Mouse (Mus musculus): ENCODE data around the gene Nfe2l2.

Gene Nfe2l2

DNA sequence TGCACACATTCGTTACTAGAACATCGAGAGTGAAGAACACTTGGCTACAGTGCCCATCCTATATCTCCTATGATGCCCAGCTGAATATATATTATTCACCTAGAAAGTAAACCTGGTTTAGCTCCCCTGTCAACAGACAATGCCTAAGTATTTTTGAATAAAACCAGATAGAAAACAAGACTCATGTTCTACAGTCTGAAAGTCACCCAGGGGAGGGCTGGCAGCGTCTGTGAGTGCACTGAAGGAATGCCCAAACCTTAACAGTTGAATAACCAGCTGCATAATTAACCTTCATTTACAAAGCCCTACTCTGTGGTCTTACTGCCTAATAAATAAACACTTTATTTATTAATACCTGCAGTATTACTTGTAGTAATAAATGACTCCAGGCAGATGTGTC, 19.9 kb downstream of the Nfe2l2 start:
- DNase-seq (ENCODE audit: low spot score) = no peak

DNA sequence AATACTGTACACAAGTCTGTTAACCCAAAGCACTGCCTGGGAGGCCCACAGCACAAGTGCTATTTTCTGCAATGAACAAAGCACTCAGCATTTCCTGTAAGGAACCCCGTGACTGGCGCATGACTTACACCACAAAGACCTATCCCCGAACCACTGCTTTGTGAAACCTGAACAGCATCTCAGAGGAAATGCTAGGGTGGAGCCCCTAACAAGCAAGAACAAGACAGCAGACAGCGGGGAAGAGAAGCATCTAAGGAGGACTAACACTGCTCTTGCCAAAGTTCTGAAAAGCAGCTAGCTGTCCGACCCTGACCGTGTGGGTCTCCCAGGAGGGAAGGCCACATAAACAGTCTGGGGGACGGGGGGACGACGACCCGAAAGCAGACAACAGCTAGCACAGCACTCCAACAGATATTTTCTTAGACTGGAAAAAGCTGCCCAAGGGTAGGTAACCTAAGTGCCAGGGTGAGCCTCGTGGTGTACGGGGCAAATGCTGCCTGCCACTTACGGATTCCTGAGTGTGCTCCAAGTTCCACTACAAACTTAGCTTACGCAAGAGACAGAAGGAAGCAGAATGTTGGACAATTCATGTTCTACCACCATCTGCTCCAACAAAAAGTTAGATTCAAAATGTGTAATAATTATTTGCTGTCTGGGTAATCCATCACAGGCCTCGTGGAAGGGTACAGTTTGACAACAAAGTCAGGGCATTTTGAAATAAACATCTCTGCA, 21.3 kb downstream of the Nfe2l2 start:
- peak; percentile 34 for DNase-seq (ENCODE audit: low spot score)

DNA sequence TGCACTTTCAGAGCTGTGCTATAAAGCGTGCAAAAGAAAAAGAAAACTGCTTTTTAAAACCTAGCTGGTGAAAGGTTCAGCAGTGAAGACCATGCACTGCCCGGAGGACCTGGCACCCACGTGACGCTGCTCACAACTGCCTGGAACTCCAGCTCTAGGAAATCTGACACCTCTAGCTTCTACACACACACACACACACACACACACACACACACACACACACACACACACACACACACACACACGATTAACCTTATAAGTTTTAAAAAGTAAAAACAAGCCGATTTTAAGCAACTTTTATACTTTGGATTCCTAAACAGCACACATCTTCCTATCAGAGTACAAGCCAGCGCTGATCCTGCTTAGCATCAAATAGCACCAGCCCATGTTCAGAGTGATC, 23.0 kb downstream of the Nfe2l2 start:
- DNase-seq (ENCODE audit: low spot score) = no peak

DNA sequence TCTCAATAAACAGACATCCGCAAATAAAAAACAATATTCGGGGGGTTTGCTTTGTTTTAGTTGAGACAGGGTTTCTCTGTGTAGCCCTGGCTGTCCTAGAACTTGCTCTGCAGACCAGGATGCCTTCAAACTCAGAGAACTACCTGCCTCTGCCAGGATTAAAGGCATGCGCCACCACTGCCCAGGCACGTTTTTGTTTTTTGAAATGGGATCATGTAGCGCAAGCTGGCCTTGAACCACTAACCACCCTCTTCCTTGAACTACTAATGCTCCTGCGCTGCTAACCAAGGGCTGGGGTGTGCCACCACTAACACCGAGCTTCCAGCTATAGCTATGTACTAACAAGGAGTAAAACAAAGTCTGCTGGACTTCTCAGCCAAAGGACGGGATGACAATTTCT, 24.5 kb downstream of the Nfe2l2 start:
- no peak for DNase-seq (ENCODE audit: low spot score)

DNA sequence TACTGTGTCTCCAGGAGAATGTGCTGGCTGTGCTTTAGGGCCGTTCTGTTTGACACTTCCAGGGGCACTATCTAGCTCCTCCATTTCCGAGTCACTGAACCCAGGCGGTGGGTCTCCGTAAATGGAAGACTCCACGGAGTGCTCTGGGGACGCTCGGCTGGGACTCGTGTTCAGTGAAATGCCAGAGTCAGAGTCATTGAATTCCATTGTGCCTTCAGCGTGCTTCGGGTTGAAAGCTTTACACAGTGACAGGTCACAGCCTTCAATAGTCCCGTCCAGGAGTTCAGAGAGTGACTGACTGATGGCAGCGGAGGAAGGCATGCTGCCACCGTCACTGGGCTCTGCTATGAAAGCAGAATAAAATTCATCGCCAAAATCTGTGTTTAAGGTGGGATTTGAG, 27.9 kb downstream of the Nfe2l2 start:
- DNase-seq (ENCODE audit: low spot score) = no peak

DNA sequence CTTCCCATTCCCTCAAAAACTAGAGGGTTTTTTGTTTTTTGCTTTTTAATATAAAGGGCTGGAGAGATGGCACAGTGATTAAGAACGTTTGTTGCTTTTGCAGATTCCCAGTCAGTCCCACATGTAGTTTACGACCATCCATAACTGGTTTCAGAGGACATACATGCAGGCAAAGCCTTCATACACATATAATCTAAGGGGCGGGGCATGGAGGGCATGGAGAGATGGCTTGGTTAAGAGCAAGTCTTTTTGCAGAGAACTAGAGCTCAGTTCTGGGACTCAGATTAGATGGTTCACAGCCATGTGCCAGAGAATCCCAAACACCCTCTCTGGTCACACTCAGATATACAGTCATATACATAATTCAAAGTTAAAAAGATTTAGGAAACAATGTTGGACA, 31.9 kb downstream of the Nfe2l2 start:
- DNase-seq (ENCODE audit: low spot score) = no peak

DNA sequence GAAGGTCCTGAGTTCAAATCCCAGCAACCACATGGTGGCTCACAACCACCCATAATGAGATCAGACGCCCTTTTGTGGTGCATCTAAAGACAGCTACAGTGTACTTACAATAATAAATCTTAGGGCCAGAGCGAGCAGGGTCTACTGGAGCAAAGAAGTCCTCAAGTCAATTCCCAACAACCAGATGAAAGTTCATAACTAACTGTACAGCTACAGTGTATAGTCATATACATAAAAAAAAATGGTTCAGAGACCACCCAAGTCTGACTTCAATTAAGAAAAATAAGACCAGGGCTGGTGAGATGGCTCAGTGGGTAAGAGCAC, 33.1 kb downstream of the Nfe2l2 start:
- DNase-seq (ENCODE audit: low spot score) = no peak

DNA sequence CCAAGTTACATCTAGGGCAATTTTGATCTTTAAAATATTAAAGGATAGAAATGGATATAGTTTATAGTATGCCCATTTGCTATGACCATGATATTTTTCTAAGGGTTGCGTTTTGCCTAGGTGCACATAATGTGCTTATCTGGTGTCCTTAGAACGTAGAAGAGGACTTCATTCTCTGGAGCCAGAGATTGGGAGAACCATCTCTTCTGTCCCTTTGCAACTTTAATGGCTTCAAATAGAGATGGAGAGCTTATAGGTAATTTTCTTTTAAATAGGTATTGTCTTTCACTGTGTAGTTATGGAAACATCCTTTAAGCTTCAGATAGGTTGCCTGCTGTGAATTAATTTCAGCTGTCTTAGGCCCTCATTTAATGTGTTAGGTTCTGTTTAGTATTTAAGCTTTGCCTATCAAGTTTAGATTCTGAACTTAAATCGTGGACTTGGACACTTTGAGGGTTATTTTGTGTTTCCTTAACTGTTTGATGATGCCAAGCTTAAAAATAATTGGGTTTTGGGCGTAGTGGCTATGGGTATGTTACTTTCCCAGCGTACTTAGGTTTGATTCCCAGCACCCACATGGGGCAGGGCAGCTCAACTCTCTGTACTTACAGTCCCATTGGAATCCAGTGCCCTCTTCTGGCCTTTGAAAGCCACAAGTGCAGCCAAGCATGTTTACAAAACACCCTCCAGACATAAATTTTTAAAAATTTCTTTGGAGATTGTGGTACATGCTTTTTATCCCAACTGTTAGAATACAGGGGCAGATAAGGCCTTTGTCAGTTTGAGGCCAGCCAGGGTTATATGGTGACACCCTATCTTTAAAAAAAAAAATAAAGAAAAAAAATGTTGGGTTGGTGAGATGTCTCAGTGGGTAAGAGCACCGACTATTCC, 33.8 kb downstream of the Nfe2l2 start:
- DNase-seq (ENCODE audit: low spot score) = no peak

DNA sequence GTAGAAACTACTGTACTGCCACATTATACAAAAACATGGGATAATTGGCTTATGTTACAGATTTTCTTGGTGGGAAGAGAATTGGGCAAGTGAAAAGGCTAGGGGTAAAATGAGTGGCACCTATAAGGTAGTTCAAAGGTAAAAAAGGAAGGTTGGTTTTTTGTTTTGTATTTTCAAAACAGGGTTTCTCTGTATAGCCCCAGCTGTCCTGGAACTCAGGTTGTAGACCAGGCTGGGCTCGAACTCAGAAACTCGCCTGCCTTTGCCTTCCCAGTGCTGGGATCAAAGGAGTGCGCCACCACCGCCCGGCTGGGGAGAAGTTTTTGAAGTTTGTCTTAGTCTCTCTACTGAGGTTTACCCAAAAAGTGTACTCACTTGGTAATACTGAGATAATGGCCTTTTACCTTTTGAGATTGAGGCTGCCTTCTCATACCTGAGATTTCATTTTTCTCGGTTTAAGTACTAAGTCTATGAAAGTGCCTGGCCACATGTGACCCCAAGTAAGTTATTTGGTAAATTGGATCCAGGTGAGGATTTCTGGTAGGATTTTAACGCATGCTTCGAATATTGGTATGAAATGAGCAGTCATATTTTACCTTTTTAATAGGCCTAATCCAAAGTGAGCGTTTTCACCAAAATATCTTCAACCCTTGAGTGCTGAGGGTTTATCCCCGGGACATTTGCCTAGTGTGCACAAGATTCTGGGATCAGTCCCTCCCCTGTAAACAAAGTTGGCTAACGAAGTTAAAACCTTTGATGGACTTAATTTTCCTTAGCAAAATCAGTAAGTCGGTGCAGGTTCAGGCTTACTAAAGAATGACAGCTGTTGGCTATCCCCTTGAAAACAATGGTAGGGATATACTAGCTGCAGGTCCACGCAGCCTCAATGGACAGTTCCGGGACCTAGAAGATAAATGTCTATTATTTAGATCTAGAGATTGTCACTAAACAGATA, 34.7 kb downstream of the Nfe2l2 start:
- no peak for DNase-seq (ENCODE audit: low spot score)

DNA sequence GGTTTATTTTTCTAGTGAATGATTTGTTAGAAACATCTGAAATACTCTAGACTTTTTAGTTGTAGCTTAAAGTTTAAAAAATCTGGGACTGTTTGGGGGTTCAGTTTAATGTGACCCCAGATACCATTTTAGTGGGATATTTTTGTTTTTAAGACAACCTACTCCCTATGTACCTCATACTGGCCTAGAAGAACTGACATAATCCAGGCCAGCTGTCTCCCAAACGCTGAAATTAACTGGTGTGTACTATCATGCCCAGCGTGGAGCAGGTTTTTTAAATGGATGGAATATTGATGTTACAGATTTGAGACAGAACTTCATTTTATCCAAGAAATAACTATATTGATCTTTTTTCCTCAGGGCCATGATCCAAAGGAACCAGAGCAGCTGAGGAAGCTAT, 43.3 kb downstream of the Nfe2l2 start:
- no peak for DNase-seq (ENCODE audit: low spot score)

DNA sequence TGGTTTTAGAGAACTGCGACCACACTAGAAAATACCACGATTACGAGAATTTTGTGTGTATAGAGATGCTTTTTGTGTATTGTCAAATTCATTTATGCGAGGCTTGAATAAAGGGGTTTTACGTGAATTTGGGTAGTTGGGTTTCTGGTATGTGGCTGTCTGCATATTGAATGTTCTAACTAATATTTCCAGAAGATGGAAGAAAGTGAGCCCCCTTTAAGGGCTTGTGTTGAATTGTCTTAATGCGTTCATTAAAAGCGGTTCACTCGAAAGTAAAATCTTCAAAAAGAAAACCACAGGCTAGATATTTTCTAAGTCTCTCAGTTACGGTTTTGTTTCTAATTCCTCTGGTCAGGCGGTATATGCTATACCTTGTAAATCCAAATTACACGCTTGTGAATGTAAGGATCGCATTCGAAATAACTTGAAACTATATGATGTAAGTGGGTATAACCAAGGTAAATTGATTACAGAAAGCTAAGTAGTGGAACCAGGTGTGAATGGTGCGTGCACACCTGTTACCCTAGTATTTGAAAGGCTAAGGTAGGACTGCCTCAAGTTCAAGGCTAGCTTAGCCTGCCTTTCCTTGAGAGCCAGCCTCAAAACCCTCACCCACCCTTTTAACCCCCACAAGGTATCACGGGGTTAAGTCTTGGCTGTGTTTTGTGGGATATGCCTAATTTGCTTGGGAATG, 44.0 kb downstream of the Nfe2l2 start:
- DNase-seq (ENCODE audit: low spot score) = no peak

DNA sequence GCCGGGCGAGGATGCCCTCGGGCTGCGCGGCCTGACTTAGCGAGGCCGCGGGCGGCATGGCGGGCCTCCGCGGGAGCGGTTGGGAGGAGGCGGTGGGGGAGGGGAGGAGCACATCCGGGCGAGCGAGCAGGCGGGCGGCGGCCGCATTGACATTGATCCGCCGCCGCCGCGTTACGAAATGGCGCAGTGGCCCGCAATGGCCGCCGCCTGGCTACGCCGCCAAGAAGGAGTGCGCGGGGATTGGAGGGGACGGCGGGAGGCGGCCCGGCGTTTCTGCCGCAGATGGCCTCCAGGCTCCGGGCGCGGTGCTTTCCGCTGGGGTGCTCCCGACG, 44.8 kb downstream of the Nfe2l2 start:
- peak; percentile 96 for DNase-seq (ENCODE audit: low spot score)

DNA sequence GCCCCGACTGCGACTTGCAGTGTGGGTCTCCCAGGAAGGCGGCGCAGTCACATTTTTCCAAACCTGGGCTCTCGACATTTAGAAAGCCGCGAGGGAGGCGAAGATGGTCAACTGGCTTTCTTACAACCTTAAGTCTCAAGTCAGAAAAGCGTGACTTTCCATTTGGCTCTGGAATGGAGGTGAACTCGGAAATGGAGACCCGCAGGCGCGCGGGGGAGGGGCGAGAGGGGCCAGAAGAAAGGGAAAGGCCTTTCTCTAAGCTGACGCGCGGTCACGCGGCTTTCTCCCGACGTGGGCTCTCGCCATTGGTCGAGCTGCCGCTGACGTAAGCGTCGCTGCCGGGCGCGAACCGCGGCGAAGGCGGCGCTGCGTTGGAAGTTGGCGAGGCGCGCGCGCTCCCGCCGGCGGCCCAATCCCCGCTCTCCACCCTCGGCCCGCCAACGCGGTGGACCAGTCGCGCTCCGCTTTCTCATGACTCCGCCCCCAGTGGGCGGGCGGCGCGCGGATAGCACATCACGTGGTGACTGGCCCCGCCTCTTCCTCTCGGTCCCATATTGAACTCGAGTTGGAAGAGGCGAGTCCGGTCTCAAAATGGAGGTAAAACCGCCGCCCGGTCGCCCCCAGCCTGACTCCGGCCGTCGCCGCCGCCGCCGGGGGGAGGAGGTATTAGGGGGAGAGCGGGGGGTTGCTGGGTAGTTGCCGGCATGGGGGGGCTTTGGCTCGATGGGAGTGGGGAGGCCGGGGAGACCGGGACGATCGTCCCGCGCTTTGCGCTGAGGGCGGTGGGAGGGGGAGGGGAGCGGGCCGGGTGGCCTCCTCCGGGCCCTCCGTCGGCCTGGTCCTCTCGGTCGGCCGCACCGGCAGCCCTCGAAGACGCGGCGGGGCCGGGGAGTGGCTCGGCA, 45.5 kb downstream of the Nfe2l2 start, which contains the start of gene Hnrnpa3:
Hnrnpa3 (plus strand) TSS at position 535 of the 902 bp plus-strand sequence.
- peak; percentile 98 for DNase-seq (ENCODE audit: low spot score)

DNA sequence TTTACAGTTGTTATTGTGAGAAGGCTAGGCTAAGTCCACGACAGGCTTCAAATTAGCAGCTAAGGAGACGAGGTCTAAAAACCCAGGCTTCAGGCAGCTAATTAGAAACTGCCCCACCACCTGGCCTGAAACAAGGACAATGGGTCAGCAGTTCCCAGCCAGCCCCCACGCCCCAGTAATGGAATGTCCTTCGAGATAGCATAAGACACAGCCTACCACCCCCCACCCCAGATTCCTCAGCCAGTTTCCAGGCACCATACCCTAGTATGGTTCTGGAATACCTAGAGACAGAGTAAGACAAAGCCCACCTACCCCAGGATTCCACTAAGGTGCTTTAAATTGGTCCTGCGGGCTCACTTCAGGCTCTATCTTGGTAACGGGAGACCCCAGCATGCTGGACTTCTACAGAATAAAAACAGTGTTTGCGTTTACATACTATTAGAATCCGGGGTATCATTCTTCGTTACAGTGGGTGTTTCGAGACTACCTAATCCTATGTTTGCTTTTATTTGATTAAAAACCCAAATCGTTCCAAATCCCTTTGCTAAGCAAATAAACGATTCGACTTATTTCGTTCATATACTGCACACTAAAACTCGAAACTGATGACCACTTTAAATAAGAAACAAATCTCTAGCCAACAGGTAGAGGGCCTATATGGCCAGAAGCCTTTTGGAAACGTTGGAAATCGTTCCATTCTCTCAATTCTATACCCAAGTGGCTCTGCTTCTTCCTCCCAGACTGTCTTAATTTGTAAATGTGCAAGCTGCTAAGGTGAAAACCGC, 46.3 kb downstream of the Nfe2l2 start:
- DNase-seq (ENCODE audit: low spot score) = peak; percentile 29

DNA sequence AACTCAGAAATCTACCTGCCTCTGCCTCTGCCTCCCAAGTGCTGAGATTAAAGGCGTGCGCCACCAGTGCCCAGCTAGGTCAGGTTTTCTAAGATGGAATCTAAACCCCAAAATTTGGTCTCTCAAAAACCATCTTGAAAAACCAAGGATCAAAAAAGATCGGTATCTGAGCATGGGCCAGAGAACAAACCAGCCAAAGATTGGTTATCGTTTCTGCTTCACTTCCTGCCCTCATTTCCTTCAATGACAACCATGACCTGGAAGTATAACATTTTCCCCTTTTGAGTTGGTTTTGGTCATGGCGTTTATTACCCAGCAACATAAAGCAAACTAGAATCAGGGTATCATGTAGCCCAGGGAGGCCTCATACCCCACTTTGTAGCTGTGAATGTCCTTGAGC, 47.5 kb downstream of the Nfe2l2 start:
- DNase-seq (ENCODE audit: low spot score) = no peak

DNA sequence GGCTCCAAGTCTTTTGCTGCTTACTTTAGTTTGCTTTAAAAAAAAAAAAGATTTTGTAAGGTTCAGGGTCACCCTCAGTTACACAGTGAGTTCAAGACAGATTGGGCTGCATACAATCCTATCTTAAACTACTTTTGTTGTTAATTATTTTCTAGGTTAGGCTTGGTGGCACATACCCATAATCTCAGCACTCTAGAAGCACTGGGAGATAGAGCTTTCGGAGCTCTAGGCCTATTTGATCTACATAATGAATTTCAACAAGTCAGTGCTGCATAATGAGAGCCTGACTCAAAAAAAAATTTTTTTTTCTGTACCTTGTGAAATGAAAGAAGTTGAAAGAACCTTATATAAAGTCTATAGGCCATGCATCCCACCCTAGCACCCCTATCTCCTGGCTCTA, 49.8 kb downstream of the Nfe2l2 start:
- DNase-seq (ENCODE audit: low spot score) = no peak

DNA sequence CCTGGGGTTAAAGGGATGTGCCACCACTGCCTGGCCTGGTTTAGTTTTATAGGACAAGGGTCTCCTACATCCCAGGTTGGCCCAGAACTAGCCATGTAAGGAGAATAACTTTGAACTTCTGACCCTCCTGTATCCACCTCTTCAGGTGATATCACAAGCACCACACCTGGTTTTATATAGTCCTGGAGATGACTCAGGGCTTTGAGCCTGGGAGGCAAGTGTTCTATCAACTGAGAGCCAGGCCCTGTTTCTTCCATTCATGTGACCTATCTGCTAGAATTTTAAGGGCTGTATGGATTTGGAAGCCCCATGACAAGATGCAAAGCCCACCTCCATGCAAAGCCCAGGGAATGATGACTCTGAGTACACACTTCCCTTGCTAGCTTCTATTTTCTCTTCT, 51.3 kb downstream of the Nfe2l2 start:
- DNase-seq (ENCODE audit: low spot score) = no peak

DNA sequence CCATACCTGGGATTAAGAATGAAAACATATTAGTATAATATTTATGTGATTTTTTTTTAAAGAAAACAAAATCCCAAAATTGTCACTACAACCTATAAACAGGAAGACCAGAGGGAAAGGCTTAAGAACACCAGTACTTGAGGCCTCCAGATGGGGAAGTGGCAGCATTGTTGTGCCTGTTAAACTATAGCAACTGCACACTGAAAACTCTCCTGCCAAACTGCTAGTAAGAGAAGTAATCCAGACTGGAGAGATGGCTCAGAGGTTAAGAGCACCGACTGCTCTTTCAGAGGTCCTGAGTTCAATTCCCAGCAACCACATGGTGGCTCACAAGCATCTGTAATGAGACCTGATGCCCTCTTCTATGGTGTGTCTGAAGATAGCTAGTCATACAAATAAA, 54.0 kb downstream of the Nfe2l2 start:
- DNase-seq (ENCODE audit: low spot score) = no peak

DNA sequence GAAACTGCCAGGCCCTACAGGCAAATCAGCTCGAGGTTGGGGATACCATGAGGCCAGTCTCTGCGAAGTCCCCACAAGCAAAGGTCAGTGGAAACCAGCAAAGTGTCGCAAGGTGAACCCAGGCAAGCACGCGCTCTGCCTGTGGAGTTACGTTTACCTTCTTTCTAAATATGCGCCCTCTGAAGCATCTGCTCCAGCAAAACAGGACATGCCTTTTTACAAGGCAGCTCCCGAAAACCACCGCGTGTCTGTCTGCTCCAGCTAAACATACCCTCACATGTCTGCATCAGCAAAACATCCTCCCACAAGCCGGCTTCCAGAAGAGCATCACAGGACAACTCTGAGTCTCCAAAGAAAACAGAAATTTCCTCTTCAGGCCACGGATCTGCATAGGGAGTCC, 59.2 kb downstream of the Nfe2l2 start:
- no peak for DNase-seq (ENCODE audit: low spot score)

DNA sequence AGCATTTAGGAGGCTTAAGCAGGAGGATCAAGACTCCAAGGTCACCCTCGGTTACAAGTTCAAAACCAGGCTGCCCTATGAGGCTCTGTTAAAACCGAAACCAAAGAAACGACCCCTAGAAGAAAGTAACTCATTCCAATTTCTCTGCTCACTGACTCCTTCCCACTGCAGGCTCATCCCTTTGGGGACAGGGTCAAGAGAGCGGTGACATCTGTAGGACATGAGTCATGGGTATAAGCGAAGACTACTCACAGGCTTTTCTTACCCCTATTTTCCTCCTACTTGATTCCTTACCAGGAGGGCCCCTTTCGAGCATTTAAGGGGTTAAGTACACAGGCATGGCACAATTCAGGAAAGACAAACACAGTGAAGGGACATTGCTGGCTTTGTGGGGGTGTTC, 60.5 kb downstream of the Nfe2l2 start:
- no peak for DNase-seq (ENCODE audit: low spot score)

Data from urinary bladder, postnatal 14 days (tissue).